Mouse (Mus musculus): Measurements from ENCODE around the gene Gm10295. TPM values are rescaled to one million over a fixed set of nuclear protein-coding genes. Genes with fewer than 3 reads are reported as not detected.
A peak's percentile ranks its signal among the peaks of the same experiment; 100 is the strongest.

Gm10295 gene
- not detected in 2 replicates for polyA plus RNA-seq (2016; fragmentation: Nextera tagmentation; extraction: Ambion mirVana)

GRCm38 (mm10) chr7:71351364-71351763 lies at the start of gene Gm10295:
TSS of gene Gm10295 (minus strand) at chr7:71351485.
- peaks cover 26% of the 10 kb centered on the region; the same call in 1 of the 2 replicates for H3K27me3 ChIP-seq (ENCODE audit: low read depth, poor library complexity, severe bottlenecking)
- H3K9me3 ChIP-seq (replicated peaks): no peaks in the 10 kb centered on the region
- H3K4me1 ChIP-seq: peaks cover 5% of the 10 kb centered on the region; the same call in 1 of the 2 replicates
- DNase-seq (ENCODE audit: low spot score): peak; percentile 32
- H3K27ac ChIP-seq: no peak within 1 kb of the TSS
- no peaks in the 10 kb centered on the region for H3K36me3 ChIP-seq
- no peak within 1 kb of the TSS for H3K4me3 ChIP-seq
- WGBS: 11% methylated on average over 11 of the region's 11 CpGs

- 59% methylated on average over 2 of the region's 2 CpGs for WGBS
- DNase-seq (ENCODE audit: low spot score): no peak
- Histone ChIP-seq H3K4me1 (peaks cover 7% of the 10 kb centered on the region; the same call in 1 of the 2 replicates), H3K9me3 (replicated peaks) (no peaks in the 10 kb centered on the region), H3K36me3 (no peaks in the 10 kb centered on the region), H3K27me3 (ENCODE audit: low read depth, poor library complexity, severe bottlenecking) (peaks cover 12% of the 10 kb centered on the region), H3K27ac (no peak overlapping the region), H3K4me3 (no peak overlapping the region)
Observed at GRCm38 (mm10) chr7:71401032-71401431, 49.7 kb upstream of the Gm10295 start.

- WGBS: 75% methylated on average over 5 of the region's 5 CpGs
- no peaks in the 10 kb centered on the region for H3K9me3 ChIP-seq (replicated peaks)
- DNase-seq (ENCODE audit: low spot score): no peak
- H3K4me1 ChIP-seq: peaks cover 7% of the 10 kb centered on the region; the same call in 1 of the 2 replicates
- H3K27me3 ChIP-seq (ENCODE audit: low read depth, poor library complexity, severe bottlenecking): peaks cover 12% of the 10 kb centered on the region
- H3K36me3 ChIP-seq: no peaks in the 10 kb centered on the region
- H3K27ac ChIP-seq: no peak overlapping the region
- no peak overlapping the region for H3K4me3 ChIP-seq
Observed at GRCm38 (mm10) chr7:71399891-71400632, 48.8 kb upstream of the Gm10295 start.

- WGBS: 76% methylated on average over 10 of the region's 10 CpGs
- H3K36me3 ChIP-seq: no peaks in the 10 kb centered on the region
- H3K9me3 ChIP-seq (replicated peaks): no peaks in the 10 kb centered on the region
- H3K4me1 ChIP-seq: peaks cover 7% of the 10 kb centered on the region; the same call in 1 of the 2 replicates
- no peak overlapping the region for H3K4me3 ChIP-seq
- no peak overlapping the region for H3K27ac ChIP-seq
- H3K27me3 ChIP-seq (ENCODE audit: low read depth, poor library complexity, severe bottlenecking): peaks cover 12% of the 10 kb centered on the region
- DNase-seq (ENCODE audit: low spot score): no peak
Observed at GRCm38 (mm10) chr7:71398959-71399756, 47.9 kb upstream of the Gm10295 start.

GRCm38 (mm10) chr7:71398389-71398788 lies 47.1 kb upstream of the Gm10295 start:
- no peak overlapping the region for H3K4me3 ChIP-seq
- H3K4me1 ChIP-seq: peaks cover 7% of the 10 kb centered on the region; the same call in 1 of the 2 replicates
- 91% methylated on average over 1 of the region's 1 CpGs for WGBS
- DNase-seq (ENCODE audit: low spot score): no peak
- H3K9me3 ChIP-seq (replicated peaks): no peaks in the 10 kb centered on the region
- no peak overlapping the region for H3K27ac ChIP-seq
- peaks cover 9% of the 10 kb centered on the region for H3K27me3 ChIP-seq (ENCODE audit: low read depth, poor library complexity, severe bottlenecking)
- no peaks in the 10 kb centered on the region for H3K36me3 ChIP-seq

- H3K27ac ChIP-seq: no peak overlapping the region
- H3K9me3 ChIP-seq (replicated peaks): no peaks in the 10 kb centered on the region
- no peaks in the 10 kb centered on the region for H3K36me3 ChIP-seq
- no peak for DNase-seq (ENCODE audit: low spot score)
- H3K27me3 ChIP-seq (ENCODE audit: low read depth, poor library complexity, severe bottlenecking): no peaks in the 10 kb centered on the region
- H3K4me1 ChIP-seq: peaks cover 10% of the 10 kb centered on the region; the same call in 1 of the 2 replicates
- no peak overlapping the region for H3K4me3 ChIP-seq
- WGBS: 20% methylated on average over 4 of the region's 4 CpGs
Observed at GRCm38 (mm10) chr7:71392795-71393341, 41.6 kb upstream of the Gm10295 start.

GRCm38 (mm10) chr7:71391333-71391732 lies 40.0 kb upstream of the Gm10295 start:
- Histone ChIP-seq H3K36me3 (no peaks in the 10 kb centered on the region), H3K27me3 (ENCODE audit: low read depth, poor library complexity, severe bottlenecking) (no peaks in the 10 kb centered on the region), H3K9me3 (replicated peaks) (no peaks in the 10 kb centered on the region), H3K4me1 (peaks cover 10% of the 10 kb centered on the region; the same call in 1 of the 2 replicates), H3K4me3 (no peak overlapping the region), H3K27ac (no peak overlapping the region)
- no peak for DNase-seq (ENCODE audit: low spot score)
- WGBS: 88% methylated on average over 5 of the region's 5 CpGs

GRCm38 (mm10) chr7:71390291-71390690 lies 39.0 kb upstream of the Gm10295 start:
- no peak overlapping the region for H3K4me3 ChIP-seq
- H3K27ac ChIP-seq: no peak overlapping the region
- DNase-seq (ENCODE audit: low spot score): no peak
- H3K27me3 ChIP-seq (ENCODE audit: low read depth, poor library complexity, severe bottlenecking): no peaks in the 10 kb centered on the region
- H3K4me1 ChIP-seq: peaks cover 21% of the 10 kb centered on the region
- no peaks in the 10 kb centered on the region for H3K36me3 ChIP-seq
- no peaks in the 10 kb centered on the region for H3K9me3 ChIP-seq (replicated peaks)
- WGBS: 90% methylated on average over 2 of the region's 2 CpGs

GRCm38 (mm10) chr7:71386050-71386449 lies 34.8 kb upstream of the Gm10295 start:
- Histone ChIP-seq H3K36me3 (no peaks in the 10 kb centered on the region), H3K4me1 (peaks cover 45% of the 10 kb centered on the region), H3K9me3 (replicated peaks) (no peaks in the 10 kb centered on the region), H3K27me3 (ENCODE audit: low read depth, poor library complexity, severe bottlenecking) (0 out of 2 replicates have a peak, but pooled peaks cover 3% of the 10 kb centered on the region), H3K4me3 (no peak overlapping the region), H3K27ac (no peak overlapping the region)
- 40% methylated on average over 6 of the region's 6 CpGs for WGBS
- DNase-seq (ENCODE audit: low spot score): no peak

GRCm38 (mm10) chr7:71384921-71385320 lies 33.6 kb upstream of the Gm10295 start:
- Histone ChIP-seq H3K27me3 (ENCODE audit: low read depth, poor library complexity, severe bottlenecking) (0 out of 2 replicates have a peak, but pooled peaks cover 3% of the 10 kb centered on the region), H3K9me3 (replicated peaks) (no peaks in the 10 kb centered on the region), H3K36me3 (no peaks in the 10 kb centered on the region), H3K4me3 (no peak overlapping the region), H3K4me1 (peaks cover 55% of the 10 kb centered on the region), H3K27ac (peak overlapping the region; percentile 58; the same call in 1 of the 2 replicates)
- WGBS: 31% methylated on average over 7 of the region's 7 CpGs
- DNase-seq (ENCODE audit: low spot score): no peak

- WGBS: 23% methylated on average over 20 of the region's 20 CpGs
- Histone ChIP-seq H3K27me3 (ENCODE audit: low read depth, poor library complexity, severe bottlenecking) (peaks cover 10% of the 10 kb centered on the region; the same call in 1 of the 2 replicates), H3K27ac (peak overlapping the region; percentile 66), H3K4me3 (peak overlapping the region; percentile 7; the same call in 1 of the 2 replicates), H3K36me3 (no peaks in the 10 kb centered on the region), H3K9me3 (replicated peaks) (no peaks in the 10 kb centered on the region), H3K4me1 (peaks cover 58% of the 10 kb centered on the region)
- peak; percentile 50 for DNase-seq (ENCODE audit: low spot score)
Observed at GRCm38 (mm10) chr7:71383341-71384130, 32.3 kb upstream of the Gm10295 start.
